Mouse (Mus musculus): ENCODE data around the gene BC005537.

DNA sequence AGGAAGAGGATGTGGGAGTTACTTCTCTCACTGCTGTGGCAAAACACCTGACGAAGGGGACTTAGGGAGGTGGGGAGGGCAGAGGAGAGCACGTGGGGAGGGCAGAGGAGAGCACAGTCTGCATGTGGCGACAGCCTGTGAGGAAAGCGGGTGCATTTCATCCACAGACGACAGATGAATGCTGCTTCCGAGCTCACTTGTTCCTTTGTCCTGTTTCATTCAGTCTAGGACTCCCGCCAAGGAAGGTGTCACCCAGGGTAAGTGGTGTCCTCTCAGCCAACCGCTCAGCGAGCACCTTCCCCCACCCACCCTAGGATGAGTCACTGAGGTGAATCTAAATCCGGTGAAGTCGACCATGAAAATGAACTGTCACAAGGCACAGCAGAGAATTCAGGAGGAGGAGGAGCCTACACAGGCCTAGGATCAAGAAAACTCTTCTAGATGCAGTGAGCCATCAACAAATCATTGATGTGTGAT lies 15.4 kb upstream of the BC005537 start:
- no peak for TF ChIP-seq CTCF (IDR thresholded peaks at IDR 0.05; ENCODE audit: control insufficient read depth, insufficient read depth, low read length)
- TF ChIP-seq POLR2A (IDR thresholded peaks at IDR 0.05; ENCODE audit: borderline replicate concordance, control insufficient read depth, low read depth, low read length) = no peak
